Mouse (Mus musculus) hematopoietic stem cell, adult 5-6 weeks (primary cell): ENCODE measurements at regions not wholly inside any gene's neighbourhood (a gene's known extent, or its start where the extent isn't known, plus 50 kb on each side); places are given as distances from the start of the nearest gene placed in this dataset.

ENCODE experiments used
- ATAC-seq, 2 experiments: fragments of 125-278 bp in 1 of 2; replicated peaks in 1 of 2; 2 replicates each; pipeline ENCODE4 v1.8.0; 2016 to 2017; ENCODE audit warnings: inconsistent platforms in 2 of 2, mild to moderate bottlenecking in 2 of 2, moderate number of reproducible peaks in 2 of 2, low read depth in 1 of 2, moderate TSS enrichment in 1 of 2; ENCODE audit not compliant: low FRiP score in 2 of 2, poor library complexity in 2 of 2, severe bottlenecking in 2 of 2, insufficient read depth in 1 of 2, low TSS enrichment in 1 of 2

DNA sequence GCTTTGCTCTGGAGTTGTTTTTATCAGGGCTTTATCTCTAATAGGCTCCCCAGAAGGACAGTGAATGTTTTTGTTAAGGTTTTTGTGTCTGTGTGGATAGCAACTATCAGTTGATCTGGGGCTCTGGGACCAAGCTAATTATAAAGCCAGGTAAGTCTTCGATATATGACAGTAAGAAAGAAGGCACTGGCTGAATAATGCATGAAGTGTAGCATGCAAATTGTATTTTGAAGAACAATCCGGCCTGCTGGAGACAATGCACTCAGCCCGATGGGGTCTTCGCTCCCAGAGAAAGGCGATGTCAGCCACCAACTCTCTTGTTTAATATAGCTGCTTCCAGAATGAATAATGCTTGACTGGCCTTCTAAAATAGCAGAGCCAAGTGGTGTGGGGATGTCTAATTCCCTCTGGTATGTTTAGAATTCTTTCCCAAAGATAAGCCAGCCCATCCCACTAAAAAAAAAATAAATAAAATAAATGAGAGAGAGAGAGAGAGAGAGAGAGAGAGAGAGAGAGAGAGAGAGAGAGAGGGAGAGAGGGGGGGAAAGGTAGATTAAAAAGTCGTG is 68.6 kb downstream of the Dad1 start:
- no peak for ATAC-seq

DNA sequence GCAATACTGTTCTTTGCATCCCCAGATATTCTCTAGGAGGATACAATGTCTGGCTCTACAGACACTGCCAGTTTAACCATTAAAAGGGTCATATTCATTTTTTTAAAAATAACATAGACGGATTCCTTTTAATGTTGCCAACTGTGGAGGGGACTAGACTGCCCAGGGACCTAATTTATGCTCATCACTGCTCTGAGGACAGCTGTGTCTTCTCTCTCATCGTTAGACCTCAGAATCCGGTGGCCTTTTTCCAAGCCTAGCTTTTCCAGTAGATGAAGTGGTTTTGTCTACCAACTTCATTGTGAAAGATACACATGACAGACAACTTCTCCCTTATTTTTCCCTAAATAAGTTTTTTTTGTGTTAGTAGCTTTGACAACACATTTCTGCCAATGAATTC is 70.0 kb downstream of the Dad1 start:
- no peak for ATAC-seq

DNA sequence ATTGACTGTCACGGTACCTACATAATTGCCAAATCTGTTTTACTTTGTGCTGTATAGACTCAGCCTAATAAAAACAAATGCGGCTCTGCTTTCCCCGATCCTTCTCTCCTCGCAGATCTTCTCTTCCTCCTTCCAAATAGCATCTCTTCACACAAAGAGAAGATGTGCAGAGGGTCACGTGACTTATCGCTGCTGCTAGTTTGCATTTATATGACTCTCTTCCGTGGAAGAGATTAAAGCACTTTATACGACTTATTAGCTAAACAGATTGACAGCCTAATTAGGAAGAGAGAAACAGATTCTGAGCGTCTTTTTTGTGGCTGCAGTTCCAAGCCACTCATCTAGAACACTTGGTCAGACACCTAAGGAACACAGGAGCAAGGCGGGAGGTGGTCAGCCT is 71.1 kb downstream of the Dad1 start:
- ATAC-seq: no peak

DNA sequence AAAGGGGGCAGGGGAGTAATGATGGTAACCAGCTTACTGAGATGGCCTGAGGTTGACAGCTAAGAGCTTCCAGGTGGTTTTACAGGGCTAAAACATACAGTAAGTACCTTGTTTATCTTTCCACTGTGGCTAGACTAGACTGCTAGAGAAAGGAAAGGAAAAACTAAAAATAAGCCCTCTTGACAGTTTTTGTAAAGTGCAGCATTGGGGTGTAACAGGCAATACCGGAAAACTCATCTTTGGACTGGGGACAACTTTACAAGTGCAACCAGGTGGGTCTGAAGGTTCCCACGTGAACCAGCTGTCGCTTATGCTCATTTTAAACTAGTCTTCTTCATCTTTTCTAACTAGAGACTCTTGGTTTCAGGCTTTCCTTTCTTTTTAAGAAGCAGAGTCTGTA is 72.6 kb downstream of the Dad1 start:
- ATAC-seq: no peak

DNA sequence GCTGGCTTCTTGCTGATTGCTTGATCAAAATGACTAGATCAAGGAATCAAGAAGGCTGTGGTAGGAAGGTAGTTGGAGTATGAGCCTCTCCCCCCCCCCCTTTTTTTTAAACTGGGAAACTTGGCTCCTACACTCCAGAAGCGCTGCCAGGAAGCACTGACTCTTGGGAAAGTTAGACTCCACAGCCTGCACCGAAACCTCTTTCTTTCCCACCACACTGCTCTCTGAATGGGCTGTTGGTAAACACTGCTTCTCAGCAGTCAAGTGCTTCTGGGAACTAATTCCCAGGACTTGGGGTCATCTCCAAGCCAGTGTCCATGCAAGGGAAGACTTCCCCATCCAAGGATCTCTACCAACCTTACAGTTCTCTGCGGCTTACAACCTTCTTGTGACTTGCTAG is 73.2 kb downstream of the Dad1 start:
- no peak for ATAC-seq

DNA sequence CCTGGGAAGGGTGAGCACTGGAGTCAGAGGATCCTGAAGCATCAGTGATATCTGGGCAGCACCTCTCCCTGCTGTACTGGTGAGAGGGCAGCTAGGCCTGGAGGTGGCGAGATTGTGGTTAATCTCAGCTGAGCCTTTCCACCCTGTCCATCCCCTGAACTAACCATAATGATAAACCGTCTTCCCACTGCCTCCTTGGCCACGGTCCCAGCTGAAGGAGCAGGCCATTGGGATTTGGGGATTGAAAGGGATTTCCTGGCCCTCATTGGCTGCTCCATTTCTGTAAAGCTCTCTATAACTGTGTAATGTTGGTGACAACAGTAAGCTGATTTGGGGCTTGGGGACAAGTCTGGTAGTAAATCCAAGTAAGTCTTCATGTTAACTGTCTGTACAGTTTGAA is 73.6 kb downstream of the Dad1 start:
- no peak for ATAC-seq

DNA sequence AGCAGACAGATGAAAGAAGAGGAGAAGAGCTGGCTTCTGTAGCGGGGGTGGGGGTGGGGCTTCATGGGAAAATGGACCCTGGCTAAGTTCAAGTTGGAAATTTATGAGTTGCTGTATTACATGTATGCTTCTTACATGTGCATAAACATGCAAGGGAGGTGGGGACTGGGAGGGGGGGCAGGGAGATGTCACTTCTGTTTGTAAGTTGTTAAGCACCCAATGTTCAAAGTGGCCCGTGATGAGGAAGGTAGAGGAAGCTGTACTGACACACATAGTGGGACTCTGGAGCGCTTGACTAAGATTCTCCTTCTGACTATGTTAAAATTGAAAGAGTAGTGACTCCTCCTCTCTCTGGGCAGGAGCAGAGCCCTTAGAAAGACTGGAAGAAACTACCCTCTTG is 75.0 kb downstream of the Dad1 start:
- no peak for ATAC-seq

DNA sequence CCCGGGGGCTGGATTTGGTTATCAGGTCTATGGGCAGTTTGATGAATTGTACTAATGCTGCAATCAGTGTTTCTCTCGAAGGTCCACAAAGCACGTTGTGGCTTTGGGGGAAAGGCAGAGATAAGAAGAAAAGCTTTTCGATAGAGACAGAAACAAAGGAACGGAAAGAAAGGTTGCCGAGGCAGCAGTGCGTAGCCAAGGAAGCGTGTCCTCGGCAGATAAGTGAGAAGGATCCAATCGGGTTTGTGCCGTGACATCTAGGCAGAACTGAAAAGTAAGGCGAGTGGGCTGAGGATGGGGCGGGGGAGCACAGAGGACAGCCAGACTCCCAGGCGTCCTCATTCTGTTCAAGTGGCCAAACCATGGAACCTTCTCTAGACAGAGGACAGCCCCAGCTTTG is 77.4 kb downstream of the Dad1 start:
- no peak for ATAC-seq

DNA sequence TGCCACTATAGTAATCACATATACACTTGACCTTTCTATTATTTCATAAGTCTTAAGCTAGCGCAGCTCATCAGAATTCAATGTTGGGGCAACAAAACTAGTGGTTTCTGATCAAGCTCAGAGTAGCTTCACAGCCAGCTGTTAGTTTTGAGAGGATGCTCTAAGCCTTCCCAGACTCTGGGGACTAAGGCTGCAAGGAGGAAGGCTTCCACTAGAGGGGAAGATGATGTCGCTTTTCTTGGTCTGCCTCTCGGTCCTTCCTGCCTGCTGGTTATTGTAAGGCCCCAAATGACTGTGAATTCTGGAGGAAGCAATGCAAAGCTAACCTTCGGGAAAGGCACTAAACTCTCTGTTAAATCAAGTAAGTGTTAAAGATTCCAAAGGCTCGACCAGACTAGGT is 78.4 kb downstream of the Dad1 start:
- ATAC-seq: no peak

DNA sequence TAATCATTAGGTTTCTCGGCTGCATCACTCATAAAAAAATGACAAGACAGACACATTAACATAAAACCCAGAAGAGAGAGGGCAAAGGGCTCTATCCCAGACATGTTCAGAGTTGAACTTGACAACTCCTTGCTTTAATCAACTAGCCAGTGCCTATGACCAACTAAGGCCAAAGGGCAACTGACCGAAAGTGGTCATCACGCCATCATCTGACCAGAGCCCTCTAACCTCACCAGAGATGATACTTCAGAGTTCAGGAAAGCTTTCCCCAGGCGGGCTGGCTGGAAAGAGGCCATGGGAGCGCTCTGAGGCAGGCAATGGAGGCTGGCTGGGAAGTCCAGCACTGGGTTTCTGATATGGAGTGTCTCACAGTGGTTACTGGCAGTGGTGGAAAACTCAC is 80.6 kb downstream of the Dad1 start:
- no peak for ATAC-seq

DNA sequence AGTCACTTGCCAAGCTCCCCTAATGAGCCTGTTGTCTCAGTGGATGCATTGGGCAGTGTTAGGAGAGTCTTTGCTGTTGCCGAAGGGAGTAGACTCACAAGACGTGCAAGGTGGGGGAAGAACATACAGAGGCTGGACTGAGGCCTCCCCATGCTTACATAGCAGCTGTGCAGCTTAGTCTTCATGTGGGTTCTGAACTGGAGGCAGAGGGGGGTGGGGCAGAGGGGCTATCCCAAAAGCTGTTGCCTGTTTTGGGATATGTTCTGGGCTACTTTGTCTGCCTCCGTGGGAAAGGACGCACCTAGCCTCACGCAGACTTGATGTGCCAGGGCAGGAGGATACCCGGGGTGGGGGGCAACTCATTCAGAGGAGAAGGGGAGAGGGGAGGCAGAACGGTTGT is 84.7 kb downstream of the Dad1 start:
- no peak for ATAC-seq

DNA sequence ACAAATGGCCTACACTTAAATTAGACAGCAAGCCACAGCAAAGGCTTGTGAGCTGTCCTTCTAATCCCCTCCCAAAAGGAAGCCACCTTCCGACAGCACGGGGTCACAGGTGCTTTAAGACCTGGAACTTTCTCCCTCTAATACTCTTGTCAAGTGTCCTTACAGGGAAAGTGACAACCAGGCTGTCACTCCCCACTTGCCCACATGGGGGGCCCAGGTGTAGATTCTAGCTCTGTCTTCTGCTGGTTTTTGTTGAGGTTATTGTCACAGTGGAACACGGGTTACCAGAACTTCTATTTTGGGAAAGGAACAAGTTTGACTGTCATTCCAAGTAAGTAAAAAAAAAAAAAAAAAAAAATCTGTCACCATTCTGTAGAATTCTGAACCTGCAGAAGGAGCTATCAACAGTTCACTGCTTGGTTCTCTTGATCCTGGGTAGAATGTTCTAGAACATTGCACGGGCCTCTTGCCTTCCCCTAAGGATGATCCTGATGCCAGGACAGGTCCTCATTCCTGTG is 85.4 kb downstream of the Dad1 start:
- no peak for ATAC-seq

DNA sequence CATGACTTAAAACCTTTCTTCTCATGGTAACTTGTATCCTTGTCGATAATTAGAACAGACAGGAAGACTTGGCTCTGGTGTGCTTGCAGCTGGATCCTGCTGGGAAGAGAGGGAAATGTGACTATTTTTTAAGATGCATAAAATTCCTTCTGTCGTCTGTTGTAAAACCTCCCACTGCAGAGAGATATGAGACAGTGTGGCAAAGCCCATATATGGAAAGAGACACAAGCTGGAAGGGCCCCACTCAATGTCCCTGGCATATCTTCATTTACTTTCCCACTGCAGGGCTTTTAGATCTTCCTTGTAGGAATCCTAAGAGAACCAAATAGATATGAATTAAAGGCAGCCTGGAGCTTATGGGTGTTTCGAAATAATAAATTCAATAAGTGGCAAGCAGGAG is 87.8 kb downstream of the Dad1 start:
- ATAC-seq: no peak

DNA sequence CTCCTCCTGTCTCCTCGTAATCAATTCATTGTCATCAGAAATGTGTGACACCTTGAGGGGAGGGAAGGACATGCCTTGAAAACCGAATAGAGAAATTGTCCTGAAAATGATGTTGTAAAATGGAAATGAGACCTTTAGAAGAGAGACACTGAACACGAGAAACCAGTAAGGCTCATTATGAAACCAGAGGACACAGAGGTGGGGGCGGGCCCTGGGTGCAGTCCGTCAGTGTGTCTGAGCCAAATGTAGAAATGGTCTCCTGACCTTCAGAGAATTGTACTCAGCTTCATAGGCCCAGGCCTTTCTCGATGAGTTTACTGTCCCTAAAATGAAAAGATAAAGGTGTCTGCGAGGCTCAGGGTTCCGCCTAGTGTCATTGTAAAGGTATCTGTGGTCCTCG is 89.0 kb downstream of the Dad1 start:
- ATAC-seq: no peak

DNA sequence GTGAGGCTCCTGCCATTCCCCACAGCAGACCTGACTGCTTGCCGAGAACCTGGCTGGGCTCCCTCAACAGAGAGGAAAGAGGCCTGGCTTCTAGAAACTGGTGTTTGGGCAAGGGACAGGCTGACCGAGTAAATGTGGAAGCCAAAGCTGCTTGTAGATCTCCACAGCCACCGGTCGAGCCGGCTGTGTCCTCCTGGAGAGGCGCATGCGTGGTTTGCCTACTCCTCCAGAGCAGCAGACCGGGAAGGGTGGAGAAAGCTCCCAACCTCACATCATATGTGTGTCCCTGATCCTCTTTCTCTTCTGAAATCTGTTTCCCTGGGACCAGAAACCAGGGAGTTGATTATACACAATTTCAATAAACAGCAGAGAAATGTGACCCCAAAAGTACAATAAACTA is 92.0 kb downstream of the Dad1 start:
- no peak for ATAC-seq

DNA sequence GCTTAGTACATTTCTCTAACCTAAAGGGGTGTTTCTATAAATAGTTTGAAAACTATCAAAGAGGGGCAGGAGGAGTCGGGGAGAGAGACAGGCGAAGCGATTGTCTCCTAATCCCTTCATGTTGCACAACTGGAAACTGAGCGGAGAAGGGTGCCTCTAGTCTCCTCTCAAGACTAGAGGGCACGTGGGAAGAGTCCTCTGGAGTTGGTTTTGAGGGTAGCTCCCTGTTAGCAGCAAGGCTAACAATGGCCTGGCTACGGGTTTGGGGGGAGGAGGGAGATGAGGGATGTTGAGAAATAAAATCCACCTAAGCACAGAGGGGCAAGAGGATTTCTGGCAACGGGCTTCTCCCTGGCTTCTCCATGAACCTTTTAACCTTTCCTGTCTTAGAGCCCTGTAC is 92.7 kb downstream of the Dad1 start:
- no peak for ATAC-seq

DNA sequence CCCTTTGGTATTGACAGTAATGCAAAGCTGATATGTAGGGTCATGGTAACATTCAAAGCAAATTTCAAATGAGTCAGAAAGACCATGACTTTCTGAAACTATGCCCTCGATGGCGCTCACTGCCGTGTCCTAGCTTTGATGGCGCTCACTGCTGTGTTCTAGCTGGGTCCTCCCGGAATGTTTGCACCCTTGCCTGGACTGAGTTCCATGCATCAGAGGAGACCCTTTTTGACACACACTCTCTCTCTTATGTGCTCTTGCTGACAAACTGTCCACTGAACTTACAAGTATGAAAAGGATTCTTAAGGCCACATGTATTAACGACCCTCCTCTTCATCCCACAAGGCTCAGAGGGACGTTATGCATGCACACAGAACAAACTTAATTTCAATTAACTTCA is 94.1 kb downstream of the Dad1 start:
- ATAC-seq: no peak

DNA sequence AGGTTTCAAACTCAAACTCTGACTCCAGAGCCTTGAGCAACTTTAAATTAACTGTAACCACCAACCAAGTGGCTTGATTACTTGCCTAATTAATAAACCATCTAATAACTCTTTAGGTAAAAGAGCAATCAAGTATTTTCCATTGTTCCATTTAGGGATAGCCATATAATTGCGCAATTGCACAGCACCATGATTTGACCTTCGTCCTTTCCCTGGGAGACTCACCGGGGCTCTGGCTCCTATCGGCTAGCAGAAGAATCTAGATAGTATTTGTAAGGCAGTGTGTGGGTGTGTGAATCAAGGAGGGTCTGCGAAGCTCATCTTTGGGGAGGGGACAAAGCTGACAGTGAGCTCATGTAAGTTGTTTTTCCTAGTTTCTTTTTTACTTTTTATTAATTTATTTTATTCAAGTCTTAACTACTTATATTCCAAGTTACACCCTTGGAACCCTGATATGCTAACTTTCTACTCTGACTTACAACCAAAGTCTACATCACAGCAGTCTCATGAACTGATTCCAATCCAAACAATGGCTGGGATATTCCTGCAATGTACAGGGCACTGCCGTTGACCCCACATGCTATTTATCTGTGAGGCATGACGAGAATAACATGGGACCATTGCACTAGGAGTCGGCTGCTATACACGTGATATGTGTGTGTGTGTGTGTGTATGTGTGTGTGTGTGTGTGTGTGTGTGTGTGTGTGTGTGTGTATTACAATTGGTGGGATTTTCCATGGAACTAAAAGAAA is 95.5 kb downstream of the Dad1 start:
- no peak for ATAC-seq

DNA sequence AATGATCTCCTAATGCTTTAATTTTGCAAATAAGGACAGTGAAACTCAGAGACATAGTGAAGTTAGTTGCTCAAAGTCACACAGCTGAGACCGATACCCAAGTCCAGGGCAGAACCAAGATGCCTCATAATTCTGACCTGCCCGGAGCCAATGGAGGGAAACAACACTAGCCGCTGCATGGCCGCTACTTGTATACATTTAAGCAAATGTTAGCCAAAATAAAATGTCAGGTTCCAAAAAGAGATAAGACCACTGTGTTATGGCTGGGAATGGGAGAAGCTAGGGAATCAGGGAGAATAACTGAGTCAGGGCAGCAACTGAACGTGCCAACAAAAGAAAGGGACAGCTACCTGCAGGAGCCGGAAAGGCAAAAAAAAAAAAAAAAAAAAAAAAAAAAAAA is 97.4 kb downstream of the Dad1 start:
- no peak for ATAC-seq
